Mouse (Mus musculus) adrenal gland, postnatal 14 days (tissue): ENCODE data around the gene Ccdc86. TPM values are rescaled to one million over a fixed set of nuclear protein-coding genes. Genes with fewer than 3 reads are reported as not detected.

ENCODE experiments used
- DNase-seq: peaks from one replicate; pipeline ENCODE4 v3.0.0; 2021; ENCODE audit warnings: mixed read lengths
- total RNA-seq: library from RNA; stranded (reverse); gene quantifications from 2 replicates; pipeline ENCODE4 v1.2.3, GENCODE M21; 2021

Gene Ccdc86
- total RNA-seq, 1 experiment from 2014 or later = 13.6 TPM

DNA sequence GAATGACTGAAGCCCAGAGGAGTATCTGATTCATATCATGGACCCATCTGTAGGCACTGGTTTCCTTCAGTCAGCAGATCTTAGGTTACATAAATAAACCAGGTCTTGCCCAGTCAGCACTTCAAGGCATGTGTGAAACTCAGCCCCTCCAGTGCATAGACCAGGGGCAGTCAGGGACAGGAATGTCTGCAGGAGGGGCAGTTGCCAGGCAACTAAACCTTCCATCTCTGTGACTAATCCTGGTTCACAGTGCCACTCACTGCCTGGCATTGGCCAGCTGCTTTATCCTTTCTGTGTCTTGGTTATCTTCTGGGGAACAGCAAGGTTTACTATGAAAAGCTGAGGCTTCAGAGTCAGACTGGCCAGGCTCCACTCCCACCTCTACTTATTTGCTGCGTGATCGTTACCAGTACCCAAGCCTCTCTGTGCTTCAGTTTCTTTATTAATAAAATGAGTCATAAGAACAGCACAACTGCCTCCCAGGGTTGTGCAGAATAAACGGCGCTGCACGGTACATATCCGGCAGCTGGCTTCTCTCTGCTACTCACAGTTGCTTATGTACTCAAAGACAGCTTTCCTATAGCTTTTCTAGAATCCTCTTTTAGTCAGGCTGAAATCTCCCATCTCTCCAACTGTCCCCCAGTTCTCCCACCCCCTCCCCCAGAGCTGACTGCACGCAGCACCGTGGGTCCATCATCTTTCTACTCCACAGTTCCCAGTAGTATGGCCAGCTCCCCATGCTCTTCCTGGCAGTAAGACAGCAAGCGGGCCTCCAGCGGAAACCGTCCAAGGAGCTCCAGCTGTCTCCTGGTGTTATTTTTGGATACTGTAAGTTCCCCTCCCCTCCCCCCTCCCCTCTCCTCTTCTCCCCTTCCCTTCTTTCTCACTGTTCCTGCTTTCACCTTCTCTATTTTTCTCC lies 3.2 kb upstream of the Ccdc86 start:
- DNase-seq = peak; percentile 52

DNA sequence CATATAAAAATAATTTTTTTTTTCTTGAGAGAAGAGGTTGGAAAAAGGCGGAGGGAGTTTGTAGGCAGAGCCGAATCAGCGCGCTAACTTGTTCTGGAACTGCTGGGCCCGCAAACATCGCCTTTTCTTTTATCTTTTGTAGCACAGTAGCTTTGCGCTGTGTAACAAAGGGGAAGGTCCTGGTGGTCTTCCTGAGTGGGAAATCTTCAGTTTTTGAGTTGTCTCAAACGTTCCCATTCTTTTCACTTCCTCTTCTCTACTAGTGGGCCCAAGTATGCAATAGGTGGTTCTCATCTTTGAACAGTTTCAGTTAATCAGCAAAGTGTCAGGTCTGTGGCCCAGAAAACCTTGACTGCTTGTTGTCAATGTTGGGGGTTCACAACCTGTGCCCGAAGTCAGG lies 492 bp upstream of the Ccdc86 start:
- DNase-seq = no peak

DNA sequence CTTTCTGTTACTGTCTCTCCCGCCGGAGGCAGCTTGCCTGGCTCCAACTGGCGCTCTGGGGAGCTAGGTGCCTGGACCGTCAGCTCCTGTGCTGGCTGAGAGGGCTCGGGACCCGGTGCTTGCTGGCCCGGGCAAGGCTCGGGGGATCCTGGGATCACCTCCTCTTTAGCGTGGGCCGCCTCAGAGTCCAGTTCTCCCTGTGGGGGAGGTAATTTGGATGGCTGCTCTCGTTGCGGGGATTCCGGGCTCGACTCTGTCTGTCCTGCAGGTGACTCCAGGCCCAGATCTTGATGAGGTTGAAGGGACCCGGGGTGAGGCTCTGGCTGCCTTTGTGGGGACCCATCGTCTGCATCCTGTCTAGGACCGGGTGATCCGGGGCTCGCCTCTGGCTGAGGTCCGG lies 650 bp downstream of the Ccdc86 start:
- peak; percentile 44 for DNase-seq

DNA sequence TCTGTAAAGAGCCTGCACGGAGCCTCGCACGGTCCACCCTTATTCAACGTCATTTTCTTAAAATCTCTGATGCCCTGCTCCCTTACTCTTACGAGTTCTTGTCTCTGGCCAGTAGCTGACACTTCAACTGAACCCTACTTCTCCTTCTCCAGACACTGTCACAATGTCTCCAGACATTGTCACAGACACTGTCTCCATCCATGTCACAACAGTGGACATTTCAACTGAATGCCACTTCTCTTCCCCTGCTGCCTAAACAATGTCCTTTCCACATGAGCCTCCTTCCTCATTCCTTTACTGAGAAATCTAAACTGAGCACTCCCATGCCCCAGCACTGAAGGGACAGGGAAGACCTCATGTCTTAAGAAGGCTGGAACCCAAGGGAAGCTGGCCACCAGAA lies 1.8 kb downstream of the Ccdc86 start:
- DNase-seq = no peak

DNA sequence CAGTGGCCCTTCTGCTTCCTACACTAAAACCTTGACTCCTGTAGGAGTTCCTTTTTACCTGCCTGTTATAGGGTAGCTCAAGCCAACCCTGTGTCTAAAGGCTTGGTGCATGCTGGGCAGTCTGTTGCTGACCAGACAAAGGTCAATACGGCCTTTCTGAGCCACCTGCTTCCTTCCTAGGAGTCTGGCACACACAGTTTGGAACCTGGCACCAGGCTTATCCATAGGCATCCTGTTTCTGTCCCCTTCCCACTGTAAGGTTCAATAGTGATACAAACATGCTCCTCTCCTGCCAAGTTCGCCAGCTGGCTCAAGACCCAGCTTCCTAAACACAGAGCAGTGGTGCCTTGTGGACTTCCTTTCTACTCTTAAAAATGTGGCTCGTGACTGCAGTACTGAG lies 2.6 kb downstream of the Ccdc86 start:
- DNase-seq = no peak

DNA sequence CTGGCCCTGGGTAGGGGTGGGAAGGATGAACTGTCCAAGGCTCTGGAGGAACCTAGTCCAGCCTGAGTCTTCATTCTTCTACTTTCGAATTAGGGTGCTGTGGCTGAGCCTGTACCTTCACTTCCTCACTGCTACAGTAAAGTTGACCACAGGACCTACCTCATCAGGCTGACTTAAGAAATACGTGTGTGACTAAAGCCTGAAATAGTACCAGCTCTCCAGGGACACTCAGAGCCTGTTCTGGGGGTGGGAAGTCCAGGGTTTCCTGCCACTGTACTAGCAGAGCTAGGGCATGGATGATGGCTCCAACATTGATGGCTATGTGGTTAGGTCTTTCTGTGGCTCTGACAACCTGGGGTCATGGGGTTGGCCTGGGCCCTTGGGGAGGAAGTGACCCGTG lies 5.1 kb downstream of the Ccdc86 start:
- DNase-seq = no peak

DNA sequence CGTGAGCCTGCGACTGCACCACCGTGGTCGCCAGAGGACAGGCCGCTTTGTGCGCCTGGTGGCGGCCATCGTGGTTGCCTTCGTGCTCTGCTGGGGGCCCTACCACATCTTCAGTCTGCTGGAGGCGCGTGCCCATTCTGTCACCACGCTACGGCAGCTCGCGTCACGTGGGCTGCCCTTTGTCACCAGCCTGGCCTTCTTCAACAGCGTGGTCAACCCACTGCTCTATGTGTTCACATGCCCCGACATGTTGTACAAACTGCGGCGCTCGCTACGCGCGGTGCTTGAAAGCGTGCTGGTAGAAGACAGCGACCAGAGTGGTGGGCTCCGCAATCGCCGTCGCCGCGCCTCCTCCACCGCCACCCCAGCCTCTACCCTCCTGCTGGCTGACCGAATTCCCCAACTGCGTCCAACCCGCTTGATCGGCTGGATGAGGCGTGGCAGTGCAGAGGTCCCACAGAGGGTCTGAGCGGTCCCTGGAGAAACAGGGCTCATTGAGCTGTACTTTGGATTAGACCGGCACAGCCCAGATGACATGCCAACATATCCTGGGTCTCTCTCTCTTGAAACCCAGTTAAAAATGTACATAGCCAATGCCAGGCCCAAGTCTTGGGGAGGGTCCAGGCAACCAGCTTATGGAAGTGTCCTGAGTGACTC lies 8.1 kb downstream of the Ccdc86 start:
- DNase-seq = peak; percentile 24

DNA sequence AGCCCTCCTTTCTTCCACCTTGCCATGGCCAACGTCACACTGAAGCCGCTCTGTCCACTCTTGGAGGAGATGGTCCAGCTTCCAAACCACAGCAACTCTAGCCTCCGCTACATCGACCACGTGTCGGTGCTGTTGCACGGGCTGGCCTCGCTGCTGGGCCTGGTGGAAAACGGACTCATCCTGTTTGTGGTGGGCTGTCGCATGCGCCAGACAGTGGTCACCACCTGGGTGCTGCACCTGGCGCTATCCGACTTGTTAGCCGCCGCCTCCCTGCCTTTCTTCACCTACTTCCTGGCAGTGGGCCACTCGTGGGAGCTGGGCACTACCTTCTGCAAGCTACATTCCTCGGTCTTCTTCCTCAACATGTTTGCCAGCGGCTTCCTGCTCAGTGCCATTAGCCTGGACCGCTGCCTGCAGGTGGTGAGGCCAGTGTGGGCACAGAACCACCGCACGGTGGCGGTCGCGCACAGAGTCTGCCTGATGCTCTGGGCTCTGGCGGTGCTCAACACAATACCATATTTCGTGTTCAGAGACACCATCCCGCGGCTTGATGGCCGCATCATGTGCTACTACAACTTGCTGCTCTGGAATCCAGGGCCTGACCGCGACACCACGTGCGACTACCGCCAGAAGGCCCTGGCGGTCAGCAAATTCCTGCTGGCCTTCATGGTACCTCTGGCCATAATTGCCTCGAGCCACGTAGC lies 8.8 kb downstream of the Ccdc86 start:
- peak; percentile 85 for DNase-seq

DNA sequence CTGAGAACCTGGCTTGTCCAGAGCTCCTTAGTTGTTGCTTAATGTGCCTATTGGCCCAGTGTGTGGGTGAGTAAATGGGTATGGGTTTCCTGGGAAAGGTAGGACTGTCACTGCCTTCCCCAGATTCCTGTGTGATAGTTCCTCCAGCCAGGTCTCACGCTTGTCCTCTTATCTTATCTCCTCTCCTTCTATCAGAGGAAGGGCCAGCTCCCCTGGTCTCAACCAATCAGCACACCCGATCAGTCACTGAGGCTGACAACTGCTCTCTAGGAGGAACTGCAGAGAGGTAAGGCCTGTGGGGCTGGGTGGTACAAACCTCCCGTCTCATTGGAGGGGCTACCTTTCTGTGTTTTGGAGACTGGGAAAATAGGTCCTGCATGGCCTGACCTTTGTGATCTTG lies 10.3 kb downstream of the Ccdc86 start:
- no peak for DNase-seq

DNA sequence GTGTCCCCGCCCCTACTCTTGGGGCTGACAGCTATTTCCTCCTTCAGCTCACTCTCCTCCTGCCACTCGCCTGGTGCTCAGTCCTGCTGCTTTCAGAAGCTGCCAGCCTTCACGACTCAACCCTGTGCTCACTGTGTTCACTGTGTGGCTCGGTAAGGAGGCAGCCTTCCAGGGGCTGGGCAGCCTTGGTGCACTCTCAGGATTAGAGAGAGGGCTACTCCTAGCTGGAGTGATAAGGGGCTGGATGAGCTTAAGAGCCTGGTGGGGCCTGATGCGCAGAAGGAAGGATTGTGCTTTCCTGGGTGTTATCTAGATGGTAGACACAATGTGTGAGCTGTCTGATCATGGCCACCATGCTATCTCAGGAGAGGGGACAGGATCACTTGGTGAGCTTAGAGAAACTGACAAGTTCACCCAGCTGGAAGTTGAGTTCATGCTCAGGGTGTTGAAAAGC lies 11.9 kb downstream of the Ccdc86 start, which contains the start of gene Ptgdr2:
Gene Ptgdr2 (plus strand): TSS at position 51 of the 454 bp plus-strand sequence.
- no peak for DNase-seq

DNA sequence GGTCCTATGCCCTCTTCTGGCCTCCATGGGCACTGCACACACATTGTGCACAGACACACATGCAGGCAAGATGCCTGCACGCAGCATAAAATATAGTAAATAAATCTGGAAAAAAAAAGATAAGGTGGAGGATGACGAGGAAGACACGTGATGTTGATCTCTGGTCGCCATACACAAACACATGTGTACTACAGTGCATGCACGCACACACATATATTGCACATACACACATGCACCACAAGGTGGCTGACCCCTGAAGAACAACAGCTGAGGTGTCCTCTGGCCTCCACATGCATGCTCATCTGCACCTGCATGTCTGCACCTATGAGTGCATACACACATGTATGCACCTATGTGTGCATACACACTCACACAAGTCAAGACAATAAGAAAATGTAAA lies 13.0 kb downstream of the Ccdc86 start:
- DNase-seq = no peak

DNA sequence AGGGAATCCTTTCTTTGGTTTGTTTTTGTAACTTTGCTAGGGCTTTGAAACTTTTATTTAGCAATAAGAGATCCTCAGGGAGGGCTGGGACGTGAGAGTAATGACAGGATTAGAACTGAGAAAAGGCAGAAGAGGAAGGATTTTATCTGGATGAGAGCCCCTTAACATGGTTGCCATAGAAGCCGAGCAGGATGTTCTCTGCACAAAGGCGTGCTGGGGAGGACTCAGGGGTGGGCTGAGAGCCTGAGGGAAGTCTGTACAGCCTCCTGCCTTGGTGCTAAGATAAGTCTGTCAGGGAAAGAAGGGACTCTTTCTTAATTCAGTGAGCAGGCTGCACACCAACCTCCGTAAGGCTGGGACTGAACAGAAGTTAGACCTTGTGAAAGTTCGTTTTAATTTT lies 14.0 kb downstream of the Ccdc86 start:
- DNase-seq = no peak

DNA sequence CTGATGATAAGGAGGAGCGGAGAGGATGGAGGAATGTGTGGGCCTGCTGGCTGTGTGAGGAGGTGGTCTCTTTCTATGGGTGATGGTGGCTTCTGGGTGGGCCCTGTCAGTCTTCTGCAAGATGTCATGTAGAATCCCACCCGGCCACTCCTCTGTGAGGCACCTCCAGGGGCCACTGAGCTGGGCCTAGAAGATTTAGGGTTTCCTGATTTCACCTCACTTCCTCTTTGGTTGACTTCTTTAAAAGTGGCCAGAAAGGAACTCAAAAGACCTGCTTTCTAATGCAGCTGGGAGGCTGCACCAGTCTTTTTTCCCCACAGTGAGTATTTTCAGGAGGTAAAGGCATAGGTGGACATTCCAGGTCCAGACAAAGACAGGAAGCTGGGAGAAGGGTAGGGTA lies 18.4 kb downstream of the Ccdc86 start:
- no peak for DNase-seq

DNA sequence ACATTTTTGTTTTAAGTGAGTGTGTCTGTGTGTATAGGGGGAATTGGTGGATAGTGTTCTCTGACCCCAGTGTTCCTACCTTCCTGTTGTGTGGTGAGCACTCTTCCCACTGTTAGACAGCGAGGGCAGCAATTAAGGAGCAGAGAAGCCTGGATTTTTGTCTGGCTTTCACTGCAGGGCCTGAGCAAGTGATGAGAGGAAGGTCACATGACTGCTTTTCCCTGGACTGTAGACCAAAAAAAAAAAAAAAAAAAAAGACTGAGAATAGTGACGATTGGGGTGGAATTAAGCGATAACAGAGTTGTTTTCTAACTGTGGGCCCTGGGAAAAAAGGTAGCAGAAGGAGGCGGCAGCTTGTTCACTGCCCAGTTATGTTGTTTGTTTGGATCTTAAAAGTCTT lies 22.4 kb downstream of the Ccdc86 start:
- DNase-seq = no peak

DNA sequence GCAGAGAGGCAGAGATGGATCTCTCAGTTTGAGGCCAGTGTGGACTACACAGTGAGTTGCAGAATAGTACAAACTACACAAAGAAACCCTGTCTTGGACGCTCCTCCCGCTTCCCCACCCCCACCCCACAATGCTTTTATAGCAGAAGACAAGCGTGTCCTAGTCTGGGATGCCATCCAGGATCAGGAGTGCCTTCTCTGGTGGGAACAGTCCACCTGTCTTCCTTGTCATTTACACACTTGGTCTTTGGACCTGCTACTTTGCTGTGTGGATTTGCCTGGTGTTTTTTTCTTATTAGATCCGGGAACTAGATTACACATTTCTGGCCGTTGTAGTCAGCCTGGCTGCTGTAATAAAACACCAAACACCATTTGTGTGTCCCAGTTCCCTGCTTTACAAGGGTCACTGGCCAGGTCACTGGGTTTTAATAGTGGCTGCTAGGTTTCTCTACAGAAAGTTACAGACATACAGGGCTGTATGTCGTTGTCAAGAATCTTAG lies 22.9 kb downstream of the Ccdc86 start:
- no peak for DNase-seq

DNA sequence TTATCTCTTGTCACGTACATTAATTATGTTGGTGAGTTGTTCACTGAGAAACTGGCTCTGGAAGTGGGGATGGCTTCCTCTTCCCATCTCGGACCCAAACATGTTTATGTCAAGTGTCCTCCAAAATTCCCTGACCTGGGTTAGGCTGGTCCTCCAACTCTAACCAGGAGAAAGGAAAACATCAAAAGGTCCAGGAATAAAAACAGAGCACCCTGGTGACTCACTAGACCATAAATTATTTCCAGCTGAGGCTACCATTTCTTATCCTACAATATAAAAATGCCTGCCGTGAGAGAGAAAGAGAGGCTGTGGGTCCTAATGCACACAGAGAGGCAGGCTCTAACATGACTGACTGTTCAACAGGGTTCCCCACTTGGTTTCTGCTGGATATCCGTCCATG lies 24.8 kb downstream of the Ccdc86 start:
- no peak for DNase-seq

DNA sequence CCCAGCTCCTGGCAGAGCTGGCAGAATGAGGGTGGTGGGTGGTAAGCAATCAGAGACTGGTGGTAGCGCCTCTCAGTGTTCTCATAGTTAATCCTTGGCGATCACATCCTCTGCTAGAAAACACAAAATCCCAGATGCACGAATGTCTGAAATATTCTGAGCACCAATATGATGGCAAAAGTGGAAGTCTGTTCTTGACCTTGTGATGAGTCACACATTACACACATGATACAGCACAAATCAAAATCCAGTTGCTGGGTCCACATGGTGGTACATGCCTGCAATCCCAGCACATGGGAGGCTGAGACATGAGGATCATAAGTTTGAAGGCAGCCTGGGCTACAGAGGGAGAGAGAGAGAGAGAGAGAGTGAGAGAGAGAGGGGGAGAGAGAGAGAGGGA lies 28.0 kb downstream of the Ccdc86 start:
- DNase-seq = no peak

DNA sequence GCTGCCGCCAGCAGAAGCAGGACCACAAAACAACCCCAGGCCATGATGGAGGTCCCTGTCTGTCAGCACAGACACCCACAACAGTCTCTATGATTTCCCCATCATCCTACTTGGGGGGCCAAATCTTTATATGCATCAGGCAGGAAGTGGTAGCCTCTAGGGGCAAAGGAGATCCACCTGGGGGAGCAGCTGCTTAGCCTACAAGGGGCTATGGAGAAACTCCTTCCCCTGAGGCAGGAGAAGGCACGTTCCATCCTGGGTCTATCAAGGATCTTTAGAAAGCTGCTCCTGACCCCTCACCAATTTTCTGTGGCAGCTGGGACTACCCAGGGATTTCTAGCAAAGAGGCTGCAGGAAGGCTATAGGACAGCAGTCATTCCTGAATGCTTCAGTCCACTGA lies 28.5 kb downstream of the Ccdc86 start, which contains the start of gene Zp1:
Gene Zp1 (minus strand): TSS at position 101 of the 400 bp plus-strand sequence.
- no peak for DNase-seq

DNA sequence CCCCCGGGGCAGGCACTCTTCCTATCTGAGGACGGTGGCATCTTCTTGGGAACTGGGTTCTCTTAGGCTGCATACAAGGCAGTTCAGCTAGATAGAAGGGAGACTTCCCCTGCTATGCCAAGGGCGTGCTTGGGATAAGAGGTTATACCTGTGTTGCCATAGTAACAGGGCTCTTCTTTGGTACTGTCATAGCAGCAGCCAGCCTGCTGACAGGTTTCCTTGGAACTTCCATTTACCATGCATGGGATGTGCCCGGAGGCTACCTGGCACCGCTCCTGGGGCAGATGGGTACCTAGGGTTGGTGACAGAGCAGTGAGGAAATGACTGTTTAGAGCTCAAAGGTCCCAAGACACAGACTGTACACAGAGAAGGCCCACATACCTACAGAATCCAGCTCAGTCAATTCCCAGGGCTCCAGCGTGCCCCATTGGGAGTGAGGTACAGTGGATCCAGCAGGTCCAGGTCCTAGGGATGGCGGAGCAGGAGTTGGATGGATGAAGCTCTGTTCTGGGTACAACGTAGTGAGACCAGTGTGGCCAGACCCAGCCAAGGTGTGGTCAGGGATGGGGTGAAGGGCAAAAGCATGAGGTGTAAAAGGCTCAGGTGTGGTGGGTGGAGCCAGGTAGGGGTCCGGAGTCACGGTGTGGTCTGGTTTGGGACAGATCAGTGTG lies 30.6 kb downstream of the Ccdc86 start:
- DNase-seq = no peak

DNA sequence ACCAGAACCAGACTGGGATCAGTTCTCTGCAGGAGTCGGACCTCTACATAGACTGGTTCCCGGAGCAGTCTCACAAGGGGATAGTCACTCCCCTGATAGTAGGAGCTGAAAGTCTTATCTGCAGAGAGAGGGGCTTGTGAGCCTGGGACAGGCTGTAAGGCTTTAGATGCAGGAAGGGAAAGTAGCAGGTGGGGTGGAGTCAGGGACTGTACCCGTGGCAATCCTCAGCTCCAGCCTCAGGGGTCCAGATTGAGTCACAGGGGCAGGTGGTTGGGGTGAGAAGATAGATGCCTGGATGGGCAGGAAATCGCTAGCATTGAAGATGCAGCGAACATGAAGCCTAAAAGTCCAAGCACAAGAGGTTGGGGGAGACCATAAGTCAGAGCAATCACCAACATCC lies 32.6 kb downstream of the Ccdc86 start:
- DNase-seq = no peak

DNA sequence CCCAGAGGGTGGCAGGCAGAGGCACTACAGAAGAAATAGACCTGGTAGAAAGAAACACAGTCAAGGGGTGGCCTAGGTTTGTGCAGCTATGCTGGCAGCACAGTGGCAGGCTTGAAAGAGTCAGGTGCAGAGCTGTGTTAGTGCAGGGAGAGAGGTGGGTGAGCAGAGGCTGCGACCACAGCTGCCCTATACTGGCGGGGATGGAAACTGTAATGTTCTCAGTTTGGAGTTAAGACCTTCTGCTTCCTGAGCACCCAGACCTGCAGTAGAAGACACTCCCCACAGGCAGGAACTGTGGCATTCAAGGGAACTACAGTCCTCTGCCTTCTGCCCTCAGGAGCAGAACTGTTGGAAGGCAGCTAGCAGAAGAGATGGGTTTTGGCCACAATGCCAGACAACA lies 34.2 kb downstream of the Ccdc86 start:
- DNase-seq = no peak

DNA sequence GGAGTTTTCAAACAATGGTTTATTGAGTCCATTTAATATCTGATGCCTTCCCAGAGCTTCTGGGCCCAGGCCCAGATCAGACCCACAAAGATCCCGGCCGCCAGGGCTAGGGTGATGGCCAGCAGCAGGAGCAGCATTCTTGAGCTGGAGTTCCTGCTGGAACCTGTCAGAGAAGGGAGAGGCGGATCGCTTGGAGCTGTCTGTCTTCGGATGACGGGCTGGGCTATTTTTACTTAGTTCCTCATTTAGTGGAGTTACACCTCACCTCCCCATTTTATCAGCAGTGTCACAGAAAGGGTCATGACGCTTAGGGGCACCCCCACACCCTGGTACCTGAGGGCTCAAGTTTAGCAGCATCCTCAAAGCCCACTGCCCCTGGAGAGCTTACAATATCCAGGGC lies 34.8 kb downstream of the Ccdc86 start:
- DNase-seq = no peak
